Mouse (Mus musculus): ENCODE results near the gene Flad1.

The Flad1 gene

GRCm38 (mm10) chr3:89411490-89412393 is at the start of gene Flad1:
Gene Flad1, minus strand, starts transcription at chr3:89411870.
- peak; percentile 98 to 100 for DNase-seq (ENCODE audit: inconsistent age in 2 of 2, low spot score in 1 of 2)

- peak; percentile 92 to 97 for DNase-seq (ENCODE audit: inconsistent age in 2 of 2, low spot score in 1 of 2)
Measured at GRCm38 (mm10) chr3:89458965-89459807, 47.5 kb upstream of the Flad1 start.

- peak in 1 of 2 experiments; percentile 50 for DNase-seq (ENCODE audit: inconsistent age in 2 of 2, low spot score in 1 of 2)
Measured at GRCm38 (mm10) chr3:89458372-89458964, 46.8 kb upstream of the Flad1 start.

GRCm38 (mm10) chr3:89456726-89457665 is 45.3 kb upstream of the Flad1 start:
- DNase-seq (ENCODE audit: inconsistent age in 2 of 2, low spot score in 1 of 2): peak; percentile 67 to 87

- no peak for DNase-seq (ENCODE audit: inconsistent age in 2 of 2, low spot score in 1 of 2)
Measured at GRCm38 (mm10) chr3:89455786-89456285, 44.2 kb upstream of the Flad1 start.

GRCm38 (mm10) chr3:89454401-89455177 is 42.9 kb upstream of the Flad1 start, which contains the start of gene Pmvk:
Gene Pmvk, plus strand, starts transcription at chr3:89454541.
- DNase-seq (ENCODE audit: inconsistent age in 2 of 2, low spot score in 1 of 2): peak in 1 of 2 experiments; percentile 28

GRCm38 (mm10) chr3:89451916-89452315 is 40.2 kb upstream of the Flad1 start:
- DNase-seq (ENCODE audit: inconsistent age in 2 of 2, low spot score in 1 of 2): no peak

GRCm38 (mm10) chr3:89449541-89449940 is 37.9 kb upstream of the Flad1 start:
- peak; percentile 78 to 91 for DNase-seq (ENCODE audit: inconsistent age in 2 of 2, low spot score in 1 of 2)

GRCm38 (mm10) chr3:89448720-89449537 is 37.3 kb upstream of the Flad1 start:
- peak; percentile 73 to 89 for DNase-seq (ENCODE audit: inconsistent age in 2 of 2, low spot score in 1 of 2)

GRCm38 (mm10) chr3:89440691-89441090 is 29.0 kb upstream of the Flad1 start:
- peak in 1 of 2 experiments; percentile 62 for DNase-seq (ENCODE audit: inconsistent age in 2 of 2, low spot score in 1 of 2)

GRCm38 (mm10) chr3:89437269-89437668 is 25.6 kb upstream of the Flad1 start:
- DNase-seq (ENCODE audit: inconsistent age in 2 of 2, low spot score in 1 of 2): peak in 1 of 2 experiments; percentile 73

GRCm38 (mm10) chr3:89436176-89437113 is 24.8 kb upstream of the Flad1 start, which contains the start of gene Pbxip1:
Gene Pbxip1, plus strand, starts transcription at chr3:89436706.
- peak; percentile 77 to 92 for DNase-seq (ENCODE audit: inconsistent age in 2 of 2, low spot score in 1 of 2)

- no peak for DNase-seq (ENCODE audit: inconsistent age in 2 of 2, low spot score in 1 of 2)
Measured at GRCm38 (mm10) chr3:89435041-89435440, 23.4 kb upstream of the Flad1 start.

GRCm38 (mm10) chr3:89434532-89434931 is 22.9 kb upstream of the Flad1 start:
- no peak for DNase-seq (ENCODE audit: inconsistent age in 2 of 2, low spot score in 1 of 2)

GRCm38 (mm10) chr3:89432606-89433005 is 20.9 kb upstream of the Flad1 start:
- DNase-seq (ENCODE audit: inconsistent age in 2 of 2, low spot score in 1 of 2): no peak

GRCm38 (mm10) chr3:89430171-89431159 is 18.8 kb upstream of the Flad1 start, which contains the start of gene Pygo2:
Gene Pygo2, plus strand, starts transcription at chr3:89430214.
- peak; percentile 99 for DNase-seq (ENCODE audit: inconsistent age in 2 of 2, low spot score in 1 of 2)
